Mouse (Mus musculus) spleen, embryonic (tissue): ENCODE measurements around the gene Slit3.

Experiments used
- CTCF ChIA-PET: fragments of 350-600 bp; sonication (Branson Sonifier 250); formaldehyde crosslinking; loops from one replicate; lab custom pipeline; 2022; lab: Charles Lee

Gene Slit3

DNA sequence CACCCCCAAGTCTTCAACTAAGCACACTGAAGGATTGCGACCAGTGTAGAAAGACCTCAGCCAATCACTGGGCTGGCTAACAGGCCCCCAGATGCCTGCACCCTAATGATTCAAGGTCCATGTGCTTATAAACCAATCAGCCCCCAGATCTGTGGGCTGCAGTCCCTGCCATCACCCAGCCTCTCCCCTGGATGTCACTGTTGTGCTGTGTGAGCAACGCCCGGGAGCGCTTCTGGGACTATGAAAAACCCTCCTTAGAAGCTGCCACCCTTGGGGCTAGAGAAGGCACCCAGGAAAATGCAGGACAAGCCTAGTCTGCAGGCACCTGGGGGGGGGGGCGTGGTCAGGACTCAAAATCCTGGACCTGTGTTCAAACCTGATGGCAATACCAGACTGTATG lies 331.4 kb downstream of the Slit3 start:
- CTCF ChIA-PET: interaction anchor here (0.7 to 2.3 kb wide), 2 partner anchors 608 to 1833 kb away, joined by 7 to 11 read pairs; no protein-coding TSS in a partner anchor

DNA sequence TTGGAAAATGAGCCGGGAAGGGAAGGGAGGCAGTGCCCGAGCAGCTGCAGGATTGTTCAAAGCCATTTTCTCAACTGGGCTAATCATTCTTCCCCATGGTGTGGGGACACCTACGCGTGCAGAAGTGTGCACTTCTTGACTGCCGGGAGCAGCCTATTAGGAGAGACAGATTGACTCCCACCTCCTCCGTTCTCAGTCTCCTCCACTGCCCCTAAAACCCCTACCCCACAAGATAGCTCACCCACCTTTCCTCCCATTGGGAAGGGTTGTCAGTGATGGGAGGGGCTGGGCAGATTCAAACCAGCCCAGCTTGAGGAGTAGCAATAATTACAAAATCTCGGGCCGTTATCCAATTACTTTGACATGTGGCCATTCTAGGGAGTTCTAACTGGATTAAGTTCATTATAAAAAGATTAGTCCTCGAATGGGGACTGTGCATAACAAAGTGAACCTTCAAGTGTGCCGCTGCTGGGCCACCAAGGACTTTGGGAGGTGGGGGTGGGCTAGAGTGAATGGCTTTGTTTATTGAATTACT lies 333.2 kb downstream of the Slit3 start:
- CTCF ChIA-PET: no interaction called here

DNA sequence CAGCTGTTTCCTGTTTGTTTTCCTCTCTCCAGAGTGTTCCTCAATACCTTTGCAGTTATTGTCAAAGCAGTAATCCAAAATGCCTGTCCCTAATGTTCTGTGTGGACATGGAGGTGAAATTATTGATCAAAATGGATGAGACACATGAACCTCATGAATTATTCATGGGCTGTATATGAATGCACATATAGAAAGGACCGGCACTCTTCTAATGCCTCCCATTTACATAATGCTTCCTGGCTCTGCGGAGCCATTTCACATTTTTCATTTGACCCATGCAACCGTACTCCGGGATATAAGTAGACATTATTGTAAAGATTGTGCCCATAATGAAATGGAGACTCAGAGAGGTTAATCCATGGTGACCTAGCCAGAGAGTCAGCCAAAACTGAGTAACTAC lies 333.8 kb downstream of the Slit3 start:
- CTCF ChIA-PET: no interaction called here

DNA sequence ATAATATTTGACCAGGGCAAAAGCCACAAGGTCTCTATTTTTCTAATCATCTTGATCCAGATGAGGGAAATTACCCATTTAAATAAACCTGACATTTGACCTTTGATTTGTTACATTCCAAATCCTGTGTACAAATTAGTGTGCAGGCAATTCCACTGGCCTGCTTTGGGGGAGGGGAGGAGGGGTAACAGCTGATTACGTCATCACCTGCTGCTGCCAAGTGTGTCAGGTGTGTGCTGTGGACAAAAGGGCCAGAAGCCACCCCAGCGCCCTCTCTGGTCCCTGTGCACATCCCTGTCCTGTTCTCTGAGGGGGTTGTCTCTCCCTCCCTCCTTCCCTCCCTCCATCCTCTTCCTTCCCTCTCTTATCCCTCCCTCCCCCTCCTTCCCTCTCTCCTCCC lies 337.0 kb downstream of the Slit3 start:
- CTCF ChIA-PET: no interaction called here

DNA sequence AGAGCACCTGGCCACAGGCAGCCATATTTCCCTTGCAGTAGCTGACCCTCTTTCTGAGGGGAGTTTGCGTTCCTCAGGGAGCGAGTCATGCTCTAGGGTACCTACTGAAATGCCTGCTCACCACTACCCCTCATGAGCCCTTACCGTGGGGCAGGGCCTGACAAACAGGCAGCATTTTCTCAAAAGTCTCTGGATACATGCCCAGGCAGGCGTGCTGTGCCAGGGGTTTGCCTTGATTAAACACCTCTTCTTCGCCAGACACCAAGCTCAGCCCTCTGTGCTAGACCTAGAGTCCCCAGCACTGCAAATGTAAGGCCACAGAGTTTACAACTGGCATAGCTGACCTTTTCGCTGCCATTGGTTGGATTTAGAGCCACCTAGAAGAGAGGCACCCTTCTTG lies 345.7 kb downstream of the Slit3 start:
- CTCF ChIA-PET: no interaction called here

DNA sequence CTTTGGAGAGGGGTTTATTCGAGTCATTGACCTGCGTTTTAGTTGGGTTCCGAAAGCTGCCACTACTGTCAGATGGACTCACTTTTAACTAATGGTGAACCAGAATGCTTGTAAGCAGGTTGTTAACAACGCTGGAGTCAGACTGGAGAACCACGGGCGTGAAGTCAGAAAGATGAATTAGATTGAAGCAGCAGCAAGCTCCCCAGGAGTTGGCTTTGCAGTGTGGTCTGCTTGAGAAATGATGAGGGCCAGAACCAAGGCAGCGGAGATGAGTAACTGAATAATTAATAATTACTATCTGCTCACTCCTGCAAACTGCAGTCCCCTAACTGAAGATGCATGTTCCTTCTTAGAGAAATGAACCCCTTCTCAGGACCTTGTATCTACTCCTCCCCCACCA lies 347.8 kb downstream of the Slit3 start:
- CTCF ChIA-PET: no interaction called here

DNA sequence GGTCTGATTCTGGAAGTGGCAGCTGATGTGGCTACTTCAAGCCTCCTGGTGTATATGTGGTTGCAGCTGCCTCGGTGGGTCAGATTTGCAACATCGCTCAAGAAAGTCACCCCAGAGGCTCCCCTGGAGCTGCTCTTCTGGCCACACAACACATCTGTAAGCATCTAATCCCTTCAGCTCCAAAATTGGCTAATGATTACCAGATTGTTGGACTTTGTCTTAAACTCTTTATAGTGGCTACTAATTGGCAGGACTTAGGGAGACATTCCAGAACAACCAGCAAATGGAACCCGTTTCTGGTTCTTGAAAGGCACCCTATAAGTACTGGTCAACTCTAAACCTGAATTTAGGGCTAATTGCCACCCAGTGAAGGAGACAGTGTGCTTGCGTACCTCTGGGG lies 348.9 kb downstream of the Slit3 start:
- CTCF ChIA-PET: no interaction called here

DNA sequence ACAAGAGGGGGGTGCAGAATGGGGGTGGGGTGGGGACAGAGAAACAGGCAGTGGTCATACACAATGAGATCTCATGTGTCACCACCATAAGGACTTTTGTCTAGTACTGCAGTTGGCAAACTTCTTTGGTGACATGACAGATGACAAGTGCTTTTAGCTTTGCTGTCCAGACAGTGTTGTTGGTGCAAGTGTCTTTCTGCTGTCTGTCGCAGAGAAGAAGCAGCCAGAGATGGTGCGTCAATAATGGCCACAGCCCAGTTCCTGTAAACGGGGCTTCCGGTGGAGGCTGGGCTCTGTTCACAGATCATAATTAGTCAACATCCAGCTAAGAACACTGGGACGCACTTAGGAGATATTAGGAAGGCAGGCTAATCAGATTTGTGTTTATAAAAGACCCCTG lies 349.8 kb downstream of the Slit3 start:
- CTCF ChIA-PET: no interaction called here

DNA sequence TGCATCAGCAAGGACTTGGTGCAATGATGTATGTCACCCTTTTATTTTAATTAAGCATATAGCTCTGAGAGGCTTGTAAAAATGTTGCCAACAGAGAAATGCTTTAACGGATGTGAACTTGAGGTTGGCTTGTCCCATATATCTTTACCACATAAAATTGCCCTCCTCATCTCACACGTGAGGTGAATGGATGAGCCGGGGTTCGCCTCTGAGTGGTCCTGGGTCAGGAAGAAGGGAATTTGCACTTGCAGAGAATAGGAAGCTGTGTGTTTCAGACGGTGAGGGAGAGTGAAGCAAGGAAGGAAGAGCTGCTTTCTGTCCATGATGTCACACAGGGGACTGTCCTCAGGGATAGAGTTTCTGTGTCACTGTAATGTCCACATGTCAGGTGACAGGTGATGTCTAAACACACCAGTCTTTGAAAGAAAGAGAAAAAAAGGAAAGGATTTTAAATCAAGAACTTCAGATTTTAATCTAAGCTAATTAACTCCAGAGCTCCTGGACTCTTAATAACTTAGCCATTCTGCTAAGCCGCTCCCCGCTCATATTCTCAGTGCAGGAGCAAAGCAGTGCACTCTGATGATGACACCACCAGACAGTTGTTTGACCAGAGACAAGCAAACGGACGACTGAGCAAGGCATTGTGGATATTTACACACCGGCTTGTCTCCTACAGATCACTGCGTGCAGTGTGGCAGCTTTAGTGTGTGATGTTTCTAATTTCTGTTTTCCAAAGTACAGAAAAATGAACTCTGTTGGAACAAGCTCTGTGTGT lies 352.0 kb downstream of the Slit3 start:
- CTCF ChIA-PET: no interaction called here

DNA sequence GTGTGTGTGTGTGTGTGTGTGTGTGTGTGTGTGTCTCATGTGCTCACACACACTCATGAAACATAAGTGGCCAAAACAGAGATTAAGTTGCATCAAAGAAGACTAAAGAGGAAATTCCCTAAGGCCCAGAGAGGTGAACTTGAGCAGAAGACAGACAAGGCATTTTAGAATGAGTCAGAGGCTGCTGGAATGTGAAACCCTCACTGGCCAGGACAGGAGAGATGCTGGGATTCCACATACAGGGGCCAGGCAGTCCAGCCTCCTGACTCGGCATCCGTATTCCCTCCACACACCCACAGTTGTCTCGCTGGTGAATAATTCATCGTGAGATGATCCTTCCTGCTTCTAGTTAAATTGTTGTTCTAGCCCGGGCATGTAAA lies 352.6 kb downstream of the Slit3 start:
- CTCF ChIA-PET: no interaction called here

DNA sequence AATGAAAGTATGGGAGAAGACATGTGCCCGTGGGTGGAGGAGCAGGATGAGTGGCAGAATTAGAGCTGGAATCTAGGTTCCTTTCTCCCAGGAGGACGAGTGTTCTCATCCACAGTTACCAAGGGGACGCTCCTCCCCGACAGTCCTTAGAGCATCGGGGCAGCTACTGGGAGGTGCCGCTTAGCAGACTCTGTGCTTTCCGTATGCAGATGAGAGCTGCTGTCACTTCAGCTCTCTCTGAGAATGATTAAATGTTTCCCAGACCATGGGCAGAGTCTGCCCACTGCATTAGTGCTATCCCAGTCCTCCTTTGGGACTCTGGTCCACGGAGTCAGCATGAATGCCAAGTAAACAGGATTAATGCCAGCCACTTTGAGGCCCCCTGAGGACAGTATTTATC lies 359.1 kb downstream of the Slit3 start:
- CTCF ChIA-PET: no interaction called here

DNA sequence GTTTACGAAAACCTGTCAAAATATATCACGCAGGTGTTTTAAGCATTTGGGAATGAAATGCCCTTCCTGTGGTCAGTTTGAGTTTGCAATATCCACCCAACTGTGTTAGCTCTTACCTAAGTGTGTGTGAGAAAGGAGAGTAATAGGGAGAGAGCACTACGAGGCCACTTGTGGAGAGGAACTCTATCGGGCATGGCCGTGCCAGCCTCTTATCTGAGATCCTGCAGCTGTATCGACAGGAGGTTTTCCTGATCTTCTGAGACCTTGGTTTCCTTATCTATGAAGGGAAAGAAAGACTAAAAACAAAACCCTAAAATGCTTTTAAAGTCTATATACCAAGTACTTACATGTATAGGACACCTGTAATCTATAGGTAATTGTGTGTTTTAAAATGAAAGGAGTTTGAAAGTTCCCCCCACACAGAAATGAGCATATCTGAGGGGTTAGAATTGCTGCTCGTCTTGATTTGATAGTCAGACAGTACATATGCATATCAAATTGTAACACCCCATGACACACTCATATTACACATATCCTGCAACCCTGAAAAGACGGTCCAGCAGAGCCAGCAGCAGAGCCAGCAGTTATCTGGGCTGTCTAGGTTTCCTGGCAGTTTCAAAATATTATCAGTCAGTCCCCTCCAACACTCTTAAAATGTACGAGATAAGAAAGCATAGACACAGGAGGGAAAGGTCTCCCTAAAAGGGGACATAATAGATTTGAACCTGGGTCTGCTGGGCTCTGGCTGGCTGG lies 360.8 kb downstream of the Slit3 start:
- CTCF ChIA-PET: no interaction called here

DNA sequence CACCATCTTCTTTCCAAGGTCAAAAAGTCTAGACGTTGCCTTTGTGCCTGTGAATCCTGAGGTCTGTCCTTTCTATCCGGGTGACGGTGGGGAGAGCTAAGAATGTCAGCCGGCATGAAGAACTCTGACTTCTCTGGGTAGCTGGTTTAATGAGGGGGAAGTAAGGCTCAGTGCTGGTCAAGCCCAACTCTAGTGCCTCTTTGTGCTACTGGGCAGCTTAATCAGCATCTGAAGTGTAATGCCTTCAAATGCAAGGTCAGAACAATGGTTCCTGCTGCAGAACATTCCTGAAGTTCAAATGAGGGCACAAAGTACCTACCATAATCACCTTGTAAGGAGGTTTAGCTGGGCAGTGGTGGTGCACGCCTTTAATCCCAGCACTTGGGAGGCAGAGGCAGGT lies 366.9 kb downstream of the Slit3 start:
- CTCF ChIA-PET: no interaction called here

DNA sequence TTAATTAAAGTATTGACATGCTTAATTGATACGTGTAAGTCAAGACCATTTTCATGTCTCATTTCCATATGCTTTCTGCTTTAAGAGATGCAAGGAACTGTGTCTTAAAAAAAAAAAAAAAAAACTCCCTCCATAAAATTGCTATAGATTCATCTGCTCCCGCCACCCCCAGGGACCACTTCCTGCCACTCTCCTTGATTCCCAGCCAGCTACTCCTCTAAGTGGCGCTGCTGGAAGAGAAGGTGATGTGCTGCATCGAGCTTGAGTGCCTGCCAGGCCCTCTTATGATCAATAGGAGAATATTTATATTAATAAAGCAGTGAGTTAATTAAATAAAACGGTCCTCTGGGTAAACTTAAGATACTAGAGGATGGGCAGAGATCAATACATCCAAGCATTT lies 370.7 kb downstream of the Slit3 start:
- CTCF ChIA-PET: no interaction called here

DNA sequence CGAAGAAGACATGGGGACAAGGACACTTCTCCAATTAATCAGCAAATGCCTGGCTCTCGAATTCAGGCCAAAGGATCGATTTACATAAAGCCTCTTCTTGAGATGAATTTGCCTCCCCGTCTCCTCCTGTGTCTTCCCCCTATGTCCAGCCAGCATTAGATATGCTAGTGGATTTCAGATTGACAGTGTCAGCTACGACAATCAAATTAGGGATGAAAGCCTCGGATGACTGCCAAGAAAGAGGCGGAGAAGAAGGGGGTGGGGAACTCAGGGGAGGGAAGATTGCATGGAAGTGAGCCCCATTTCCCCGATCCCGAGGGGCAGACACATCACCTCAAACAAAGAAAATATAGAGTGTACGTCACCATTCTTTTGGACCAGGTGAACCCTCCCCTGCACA lies 375.9 kb downstream of the Slit3 start:
- CTCF ChIA-PET: no interaction called here

DNA sequence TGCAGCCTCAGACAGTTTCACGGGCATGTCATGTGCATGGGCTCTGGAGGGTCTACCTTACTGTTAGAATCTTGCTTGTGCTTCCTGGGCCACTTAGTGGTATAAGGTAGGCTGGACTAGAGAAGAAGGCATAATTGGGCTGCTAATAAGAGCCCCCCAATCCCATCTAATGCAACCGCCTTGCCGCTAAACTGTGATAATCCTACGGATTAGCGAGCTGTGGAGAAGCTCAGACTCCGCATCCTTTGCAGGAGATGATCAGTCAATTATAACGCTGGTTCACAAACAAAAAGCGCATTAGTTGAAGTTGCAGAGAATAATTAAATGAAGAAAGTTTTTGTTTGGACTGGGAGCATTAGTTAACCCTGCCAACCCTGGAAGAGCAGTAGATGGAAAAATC lies 376.9 kb downstream of the Slit3 start:
- CTCF ChIA-PET: interaction anchor here (0.7 kb wide), 1 partner anchor 437 kb away, joined by 3 read pairs; no protein-coding TSS in a partner anchor

DNA sequence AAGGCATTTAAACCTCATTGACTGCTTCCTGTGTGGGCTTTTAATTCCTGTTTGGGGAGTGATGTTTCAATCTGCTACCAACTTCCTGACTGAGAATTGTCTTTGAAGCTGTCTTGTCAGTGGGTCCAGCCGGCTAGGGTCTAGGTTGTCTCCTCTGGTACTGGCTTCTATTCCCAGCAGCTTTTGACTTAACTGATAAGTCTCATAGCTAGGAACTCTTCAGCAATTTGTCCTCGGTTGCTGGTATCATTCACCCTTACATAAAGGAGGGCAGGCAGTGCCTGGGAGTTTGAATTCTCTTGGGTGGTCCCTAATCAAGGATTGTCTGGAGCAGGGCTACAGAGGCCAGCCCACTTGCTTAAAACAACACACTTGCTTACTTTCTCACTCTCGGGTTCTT lies 381.1 kb downstream of the Slit3 start:
- CTCF ChIA-PET: no interaction called here

DNA sequence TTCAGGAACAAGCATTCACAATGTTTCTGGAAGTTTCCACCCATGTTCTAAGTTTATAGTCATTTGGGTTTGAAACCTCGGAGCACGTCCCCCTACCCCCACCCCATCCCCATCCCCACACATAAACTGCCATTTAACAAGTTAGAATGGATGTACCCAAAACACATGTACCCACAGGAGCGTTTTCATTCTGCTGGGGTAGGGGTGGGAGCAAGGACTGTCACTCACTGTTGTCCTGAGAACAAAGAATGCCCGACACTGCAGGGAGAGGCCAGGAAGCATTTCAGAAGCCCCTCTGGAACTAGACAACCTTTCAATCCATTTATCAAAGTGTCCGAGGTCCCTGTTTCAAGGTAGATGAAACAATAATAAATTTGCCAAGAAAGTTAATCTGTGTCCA lies 383.0 kb downstream of the Slit3 start:
- CTCF ChIA-PET: no interaction called here

DNA sequence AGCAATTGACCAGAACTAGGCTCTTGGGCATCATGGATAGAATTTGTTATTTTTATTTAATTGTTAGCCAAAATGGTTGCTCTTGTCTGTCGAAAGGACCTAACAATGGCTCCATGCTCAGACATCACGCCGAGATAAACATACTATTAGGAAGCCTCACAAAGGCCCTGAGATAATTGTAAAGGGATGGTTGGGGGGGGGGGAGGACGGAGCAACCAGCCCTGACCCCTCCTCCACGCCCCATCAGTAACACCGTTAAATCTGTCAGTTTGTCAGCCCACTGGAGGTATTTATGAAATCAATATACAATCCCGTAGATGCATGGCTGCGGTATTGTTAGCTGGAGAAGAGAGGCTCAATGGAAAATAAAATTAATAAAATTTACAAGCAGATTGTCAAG lies 383.9 kb downstream of the Slit3 start:
- CTCF ChIA-PET: interaction anchor here (0.7 kb wide), 1 partner anchor 1265 kb away, joined by 12 read pairs; no protein-coding TSS in a partner anchor

DNA sequence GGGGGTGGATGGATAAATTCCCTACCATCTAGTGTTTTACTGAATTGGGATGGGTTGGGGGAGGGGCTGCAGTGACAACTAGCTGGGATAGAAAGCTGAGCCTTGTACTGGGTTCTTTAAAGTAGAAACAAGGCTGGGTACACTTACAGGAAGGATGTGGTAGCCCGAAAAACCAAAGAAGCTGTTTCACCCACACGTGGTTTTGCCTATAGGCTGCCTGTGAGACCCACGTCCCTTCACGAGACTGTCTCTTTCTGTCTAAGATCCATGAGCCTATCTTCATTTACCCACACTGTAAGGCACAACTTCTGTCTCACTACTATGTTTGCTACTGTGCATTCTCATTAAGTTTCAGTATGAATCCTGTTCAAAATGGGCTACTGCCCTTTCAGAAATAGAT lies 384.3 kb downstream of the Slit3 start:
- CTCF ChIA-PET: no interaction called here

DNA sequence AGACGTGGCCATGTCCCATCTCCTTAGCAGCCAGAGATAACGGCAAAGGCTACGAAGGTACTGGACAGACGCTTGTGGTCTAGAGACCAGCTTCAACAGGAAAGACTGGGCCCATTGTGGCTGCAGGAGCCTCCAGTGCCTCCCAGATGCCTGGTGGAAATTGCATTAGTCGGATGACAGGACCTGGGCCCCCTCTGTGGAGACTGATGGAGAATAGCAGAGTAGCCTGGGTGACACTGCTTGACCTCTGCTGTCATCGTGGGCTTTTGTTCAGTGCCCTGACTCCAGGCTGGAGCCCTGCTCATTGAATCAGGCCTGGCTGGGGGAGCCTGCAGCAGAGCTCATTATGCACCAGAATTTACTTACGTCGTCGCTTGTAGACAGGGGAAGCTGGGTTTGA lies 384.8 kb downstream of the Slit3 start:
- CTCF ChIA-PET: no interaction called here

DNA sequence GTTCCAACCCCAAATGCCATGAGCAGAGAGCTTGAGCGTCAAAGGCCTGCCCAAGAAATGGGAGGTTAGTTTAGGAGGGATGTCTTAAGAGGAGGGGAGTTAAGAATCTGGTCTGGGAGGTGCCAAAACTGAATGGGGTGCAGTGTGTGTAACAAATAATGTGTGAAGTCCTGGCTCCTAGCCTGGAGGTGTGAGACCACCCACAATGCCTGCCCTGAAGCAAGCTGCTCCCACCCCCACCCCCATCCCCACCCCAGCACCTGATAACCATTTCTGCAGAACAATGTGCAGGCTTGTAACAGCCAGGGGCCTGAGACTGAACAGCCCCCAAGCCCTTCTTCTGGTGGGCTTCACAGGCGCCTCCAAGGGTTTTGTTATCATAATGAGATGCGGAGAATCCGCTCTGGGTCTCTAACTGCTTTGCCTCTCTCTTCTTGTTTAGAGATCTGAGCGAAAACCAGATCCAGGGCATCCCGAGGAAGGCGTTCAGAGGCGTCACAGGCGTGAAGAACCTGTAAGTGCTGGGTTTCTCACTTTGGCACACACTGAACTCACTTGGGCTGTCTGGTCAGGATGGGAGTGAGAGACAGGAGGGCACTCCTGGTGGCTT lies 386.9 kb downstream of the Slit3 start:
- CTCF ChIA-PET: no interaction called here

DNA sequence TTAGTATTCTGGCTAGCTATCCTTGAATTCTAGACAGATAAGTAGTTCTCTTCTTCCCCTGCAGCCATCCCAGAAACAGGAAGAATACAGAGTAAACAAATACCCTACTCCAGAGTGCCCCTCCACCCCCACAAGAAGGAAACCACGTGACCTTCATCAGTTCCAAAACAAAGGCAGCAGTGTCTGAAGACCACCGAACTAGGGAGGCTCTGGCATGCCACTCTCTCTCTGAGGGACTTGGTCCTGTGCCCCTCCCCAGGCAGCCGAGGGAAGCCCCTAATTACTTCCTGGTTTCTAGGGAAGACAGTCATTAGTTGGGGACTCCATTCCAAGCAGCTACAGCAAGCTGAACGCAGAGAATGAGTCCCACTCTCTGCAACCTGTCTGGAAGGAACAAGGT lies 391.7 kb downstream of the Slit3 start:
- CTCF ChIA-PET: no interaction called here
